Mouse (Mus musculus): ENCODE measurements around the gene Usp49. TPM values are rescaled to one million over a fixed set of nuclear protein-coding genes. Genes with fewer than 3 reads are reported as not detected.

Gene Usp49
- polyA plus RNA-seq, 1 experiment: 2.5 TPM

DNA sequence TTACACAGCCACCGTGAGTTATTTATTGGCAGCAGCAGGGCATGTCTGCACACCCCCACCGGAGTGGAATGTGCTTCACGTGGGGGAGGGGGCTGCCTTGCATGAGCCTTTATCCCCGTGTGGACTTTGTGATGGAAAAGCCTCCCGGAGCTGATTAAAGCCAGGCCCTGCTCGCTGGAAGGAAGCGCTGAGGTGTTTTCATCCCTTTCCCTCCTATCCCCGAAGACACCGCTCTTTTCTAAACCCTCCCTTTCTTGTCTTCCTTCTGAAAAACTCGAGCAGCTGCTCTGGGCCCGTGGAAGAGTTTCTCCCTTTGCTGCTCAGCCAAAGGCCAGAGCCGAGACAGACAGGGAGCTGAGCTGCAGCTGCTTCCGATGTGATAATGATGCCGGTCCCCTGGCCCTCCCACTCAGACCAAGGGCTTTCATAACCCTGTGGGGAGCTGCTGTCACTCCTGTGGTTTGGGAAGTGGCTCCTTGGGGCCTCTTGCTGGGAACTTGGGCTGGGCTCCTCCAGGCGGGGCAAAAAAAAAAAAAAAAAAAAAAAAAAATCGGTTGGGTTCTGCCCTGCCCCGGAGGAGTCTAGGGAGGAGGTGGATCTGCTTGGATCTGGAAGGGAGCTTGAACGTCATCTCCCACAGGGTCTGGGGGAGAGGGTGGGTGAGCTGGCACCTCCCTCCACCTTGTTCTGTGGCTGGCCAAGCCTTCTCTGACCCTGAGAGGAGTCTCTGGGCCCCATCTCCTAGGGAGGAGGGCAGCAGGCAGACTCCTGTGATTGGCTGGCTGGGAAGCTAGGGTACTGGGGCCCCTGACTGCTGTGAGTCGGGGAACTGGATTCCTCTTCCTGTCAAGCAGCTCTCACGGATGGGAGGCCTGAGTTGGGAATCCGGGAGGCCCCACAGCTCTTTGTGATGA, 35.0 kb upstream of the Usp49 start:
- no peaks in the 10 kb centered on the region for H3K27me3 ChIP-seq (ENCODE audit: control insufficient read depth, insufficient read depth, insufficient read length)
- peak overlapping the region; percentile 97 for H3ac ChIP-seq (ENCODE audit: control insufficient read depth, insufficient read length)
- peaks cover 23% of the 10 kb centered on the region for H3K79me2 ChIP-seq (ENCODE audit: control insufficient read depth, insufficient read depth)
- peak overlapping the region; percentile 81 for H3K4me2 ChIP-seq (ENCODE audit: low read depth)
- peaks cover 19% of the 10 kb centered on the region for H3K36me3 ChIP-seq (ENCODE audit: control insufficient read depth, insufficient read depth)
- peak; percentile 62 for TF ChIP-seq TCF3 (IDR thresholded peaks at IDR 0.05; ENCODE audit: insufficient read length, low read depth)
- peak; percentile 52 to 91 (median 69) for TF ChIP-seq MYOG (IDR thresholded peaks at IDR 0.05; ENCODE audit: control insufficient read depth in 1 of 3, insufficient read depth in 1 of 3, insufficient read length in 2 of 3, low read depth in 2 of 3)
- peak; percentile 52 for TF ChIP-seq POLR2A (IDR thresholded peaks at IDR 0.05; ENCODE audit: insufficient read length, low read depth)
- peak; percentile 24 for TF ChIP-seq TCF12 (IDR thresholded peaks at IDR 0.05; ENCODE audit: insufficient read depth, poor library complexity, severe bottlenecking)
- no peak for TF ChIP-seq E2F4 (IDR thresholded peaks at IDR 0.05; ENCODE audit: insufficient read depth)
- TF ChIP-seq CEBPB (IDR thresholded peaks at IDR 0.05; ENCODE audit: insufficient read depth, poor library complexity, severe bottlenecking): peak; percentile 69; the same call in 1 of the 2 replicates
- TF ChIP-seq REST (IDR thresholded peaks at IDR 0.05; ENCODE audit: insufficient read depth, insufficient read length): no peak
- TF ChIP-seq USF1 (IDR thresholded peaks at IDR 0.05; ENCODE audit: low read depth): no peak
- TF ChIP-seq MYOD1 (IDR thresholded peaks at IDR 0.05; ENCODE audit: control insufficient read depth in 1 of 3, insufficient read length in 2 of 3, low read depth in 2 of 3): peak; percentile 85 to 93 (median 90)
- TF ChIP-seq POLR2AphosphoS2 (IDR thresholded peaks at IDR 0.05; ENCODE audit: insufficient read length, low read depth): peak; percentile 73
- no peak for TF ChIP-seq SRF (IDR thresholded peaks at IDR 0.05; ENCODE audit: control insufficient read depth, insufficient read length, low read depth)
- H3K4me3 ChIP-seq: peak overlapping the region; percentile 100

DNA sequence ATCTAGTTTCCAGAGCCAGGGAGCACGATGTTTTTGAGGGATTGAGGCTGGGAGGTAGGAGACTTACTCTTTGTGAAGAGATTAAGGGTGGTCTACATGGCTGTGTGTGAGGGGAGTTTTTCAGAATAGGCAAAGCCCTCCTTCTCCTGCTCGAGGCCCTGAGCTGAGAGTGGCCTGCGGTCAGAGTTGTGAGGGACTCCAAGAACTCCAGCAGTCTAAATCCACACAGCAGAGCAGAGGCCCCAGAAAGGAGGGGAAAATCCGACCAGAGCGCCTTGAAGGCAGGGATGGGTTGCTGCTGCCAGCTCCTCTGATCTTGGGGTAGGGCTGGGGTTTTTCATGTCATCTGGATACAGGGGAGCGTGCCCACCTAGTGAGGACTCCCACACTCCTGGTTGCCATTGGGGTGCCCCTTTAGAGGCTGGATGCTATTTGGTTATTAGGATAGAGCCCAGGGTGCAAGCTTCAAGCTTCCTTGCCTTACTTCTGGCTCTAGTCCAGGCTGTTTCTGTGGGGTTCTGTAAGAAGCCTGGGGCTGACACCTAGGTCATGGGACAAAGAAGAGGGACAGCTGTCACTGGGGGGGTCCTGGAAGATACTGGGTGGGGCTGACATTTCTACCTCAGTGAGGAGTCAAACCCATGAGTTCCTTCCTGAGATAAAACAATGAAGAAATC, 34.2 kb upstream of the Usp49 start:
- Histone ChIP-seq H3K4me3 (peak overlapping the region; percentile 100), H3K36me3 (ENCODE audit: control insufficient read depth, insufficient read depth) (peaks cover 27% of the 10 kb centered on the region), H3K4me2 (ENCODE audit: low read depth) (peak overlapping the region; percentile 81), H3K79me2 (ENCODE audit: control insufficient read depth, insufficient read depth) (peaks cover 23% of the 10 kb centered on the region), H3K27me3 (ENCODE audit: control insufficient read depth, insufficient read depth, insufficient read length) (no peaks in the 10 kb centered on the region), H3ac (ENCODE audit: control insufficient read depth, insufficient read length) (no peak overlapping the region)
- TF ChIP-seq POLR2A (IDR thresholded peaks at IDR 0.05; ENCODE audit: insufficient read length, low read depth) (no peak), MYOG (IDR thresholded peaks at IDR 0.05; ENCODE audit: control insufficient read depth in 1 of 3, insufficient read depth in 1 of 3, insufficient read length in 2 of 3, low read depth in 2 of 3) (peak in 1 of 3 experiments; percentile 61), TCF12 (IDR thresholded peaks at IDR 0.05; ENCODE audit: insufficient read depth, poor library complexity, severe bottlenecking) (no peak), MYOD1 (IDR thresholded peaks at IDR 0.05; ENCODE audit: control insufficient read depth in 1 of 3, insufficient read length in 2 of 3, low read depth in 2 of 3) (peak in 1 of 3 experiments; percentile 59), POLR2AphosphoS2 (IDR thresholded peaks at IDR 0.05; ENCODE audit: insufficient read length, low read depth) (no peak), USF1 (IDR thresholded peaks at IDR 0.05; ENCODE audit: low read depth) (no peak), MAX (IDR thresholded peaks at IDR 0.05; ENCODE audit: low read depth) (no peak), SRF (IDR thresholded peaks at IDR 0.05; ENCODE audit: control insufficient read depth, insufficient read length, low read depth) (no peak), CEBPB (IDR thresholded peaks at IDR 0.05; ENCODE audit: insufficient read depth, poor library complexity, severe bottlenecking) (no peak), TCF3 (IDR thresholded peaks at IDR 0.05; ENCODE audit: insufficient read length, low read depth) (no peak)

DNA sequence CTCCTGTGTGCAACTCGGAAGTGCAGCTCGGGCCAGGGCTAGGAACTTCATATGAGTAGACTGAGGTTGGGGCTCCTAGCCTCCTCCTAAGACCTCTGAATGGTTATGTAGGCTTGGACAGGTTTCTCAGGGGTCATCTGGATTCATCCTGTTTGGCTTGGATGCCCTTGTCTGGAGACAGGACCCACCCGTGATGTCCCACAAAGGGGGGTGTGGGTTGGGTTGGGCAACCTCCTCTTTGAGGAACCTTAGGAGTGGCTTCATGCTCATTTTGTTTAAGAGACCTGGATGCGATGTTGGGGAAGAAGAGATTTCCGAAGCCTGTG, 33.7 kb upstream of the Usp49 start:
- Histone ChIP-seq H3K27me3 (ENCODE audit: control insufficient read depth, insufficient read depth, insufficient read length) (no peaks in the 10 kb centered on the region), H3K79me2 (ENCODE audit: control insufficient read depth, insufficient read depth) (peaks cover 23% of the 10 kb centered on the region), H3K4me3 (peak overlapping the region; percentile 100), H3K4me2 (ENCODE audit: low read depth) (peak overlapping the region; percentile 81), H3ac (ENCODE audit: control insufficient read depth, insufficient read length) (no peak overlapping the region), H3K36me3 (ENCODE audit: control insufficient read depth, insufficient read depth) (peaks cover 28% of the 10 kb centered on the region)
- TF ChIP-seq POLR2AphosphoS2 (IDR thresholded peaks at IDR 0.05; ENCODE audit: insufficient read length, low read depth) (no peak), TCF3 (IDR thresholded peaks at IDR 0.05; ENCODE audit: insufficient read length, low read depth) (no peak), MAX (IDR thresholded peaks at IDR 0.05; ENCODE audit: low read depth) (no peak), REST (IDR thresholded peaks at IDR 0.05; ENCODE audit: insufficient read depth, insufficient read length) (no peak), MYOD1 (IDR thresholded peaks at IDR 0.05; ENCODE audit: control insufficient read depth in 1 of 3, insufficient read length in 2 of 3, low read depth in 2 of 3) (no peak), SRF (IDR thresholded peaks at IDR 0.05; ENCODE audit: control insufficient read depth, insufficient read length, low read depth) (no peak), CEBPB (IDR thresholded peaks at IDR 0.05; ENCODE audit: insufficient read depth, poor library complexity, severe bottlenecking) (no peak), POLR2A (IDR thresholded peaks at IDR 0.05; ENCODE audit: insufficient read length, low read depth) (no peak)

GRCm38 (mm10) chr17:47597261-47597660, 33.2 kb upstream of the Usp49 start:
- Histone ChIP-seq H3K36me3 (ENCODE audit: control insufficient read depth, insufficient read depth) (peaks cover 28% of the 10 kb centered on the region), H3K4me3 (peak overlapping the region; percentile 100), H3K27me3 (ENCODE audit: control insufficient read depth, insufficient read depth, insufficient read length) (no peaks in the 10 kb centered on the region), H3K4me2 (ENCODE audit: low read depth) (peak overlapping the region; percentile 81), H3K79me2 (ENCODE audit: control insufficient read depth, insufficient read depth) (peaks cover 23% of the 10 kb centered on the region), H3ac (ENCODE audit: control insufficient read depth, insufficient read length) (no peak overlapping the region)
- TF ChIP-seq TCF12 (IDR thresholded peaks at IDR 0.05; ENCODE audit: insufficient read depth, poor library complexity, severe bottlenecking) (no peak), SRF (IDR thresholded peaks at IDR 0.05; ENCODE audit: control insufficient read depth, insufficient read length, low read depth) (no peak), MYOG (IDR thresholded peaks at IDR 0.05; ENCODE audit: control insufficient read depth in 1 of 3, insufficient read depth in 1 of 3, insufficient read length in 2 of 3, low read depth in 2 of 3) (no peak), MYOD1 (IDR thresholded peaks at IDR 0.05; ENCODE audit: control insufficient read depth in 1 of 3, insufficient read length in 2 of 3, low read depth in 2 of 3) (no peak), TCF3 (IDR thresholded peaks at IDR 0.05; ENCODE audit: insufficient read length, low read depth) (no peak), POLR2AphosphoS2 (IDR thresholded peaks at IDR 0.05; ENCODE audit: insufficient read length, low read depth) (peak; percentile 61), POLR2A (IDR thresholded peaks at IDR 0.05; ENCODE audit: insufficient read length, low read depth) (peak; percentile 29)

Data from myocyte (in vitro differentiated cells).